Mouse (Mus musculus) spleen, adult 2 months (tissue): ENCODE results near the gene Gm44511. TPM values are rescaled to one million over a fixed set of nuclear protein-coding genes. Genes with fewer than 3 reads are reported as not detected.
A peak's percentile ranks its signal among the peaks of the same experiment; 100 is the strongest.

Source experiments
- DNase-seq, 2 experiments: peaks; one replicate each; pipeline versions ENCODE4 v3.0.0 to v3.0.0-alpha.2; 2012 to 2021; ENCODE audit warnings: low spot score in 2 of 2, low read depth in 1 of 2
- H3K27ac ChIP-seq: fragments of 200-500 bp; 2 replicates; pipeline ENCODE4 v1.5.1; 2012; ENCODE audit warnings: low read length, inconsistent platforms; ENCODE audit not compliant: insufficient read depth
- H3K27me3 ChIP-seq: fragments of 200-500 bp; 2 replicates; pipeline ENCODE4 v1.6.1; 2012; ENCODE audit warnings: mild to moderate bottlenecking, moderate library complexity, low read length, inconsistent platforms; ENCODE audit not compliant: control insufficient read depth, insufficient read depth
- H3K36me3 ChIP-seq: fragments of 200-500 bp; 2 replicates; pipeline ENCODE4 v1.6.1; 2012; ENCODE audit warnings: mild to moderate bottlenecking, low read length, inconsistent platforms; ENCODE audit not compliant: control insufficient read depth, insufficient read depth
- H3K4me1 ChIP-seq: fragments of 200-500 bp; 2 replicates; pipeline ENCODE4 v1.6.1; 2011; ENCODE audit warnings: inconsistent platforms; ENCODE audit not compliant: control insufficient read depth, insufficient read depth, insufficient read length
- H3K4me3 ChIP-seq: fragments of 200-500 bp; 2 replicates; pipeline ENCODE4 v1.5.1; 2011; ENCODE audit warnings: mild to moderate bottlenecking, inconsistent platforms; ENCODE audit not compliant: insufficient read depth, insufficient read length; ENCODE audit errors: extremely low read depth
- CTCF ChIP-seq: fragments of 200-500 bp; IDR thresholded peaks from 2 replicates; pipeline ENCODE4 v1.5.1; 2011; ENCODE audit warnings: mild to moderate bottlenecking, inconsistent platforms; ENCODE audit not compliant: insufficient read depth, insufficient read length, insufficient replicate concordance; ENCODE audit errors: extremely low read depth
- POLR2A ChIP-seq: fragments of 200-500 bp; IDR thresholded peaks from 2 replicates; pipeline ENCODE4 v1.6.1; 2011; ENCODE audit warnings: low read depth, low read length, inconsistent platforms
- WGBS: fragments of 180-500 bp; shearing (Covaris S2); methylation state at CpG from one replicate; pipeline ENCODE4 v1.1.7; 2018; 5-methylcytosine and 5-hydroxymethylcytosine counted together
- polyA plus RNA-seq: library from polyadenylated mRNA; depleted of rRNA; stranded (reverse); fragments of >200 nt; gene quantifications from 2 replicates; pipeline ENCODE4 v1.2.3, GENCODE M21; 2012

Gm44511 gene
- polyA plus RNA-seq, 1 experiment, result 0.23 TPM

DNA sequence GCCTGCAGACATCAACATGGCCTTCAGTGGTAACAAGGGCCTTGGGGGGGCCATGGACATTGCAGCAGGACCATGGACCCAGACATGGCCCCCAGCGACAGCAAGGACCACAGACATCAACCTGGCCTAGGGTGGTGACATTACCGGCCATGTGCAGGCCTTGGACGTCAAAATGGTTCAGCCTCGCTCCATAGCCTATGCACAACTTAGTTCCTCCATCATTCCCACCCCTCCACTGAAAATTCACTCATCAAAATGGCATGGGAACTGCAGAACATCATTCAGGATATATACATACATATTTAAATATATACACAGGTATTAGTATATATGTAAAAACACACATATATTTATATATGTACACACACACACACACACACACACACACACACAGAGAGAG is 21.3 kb upstream of the Gm44511 start:
- no peak for DNase-seq
- Histone ChIP-seq H3K4me3 (no peak overlapping the region), H3K27me3 (no peaks in the 10 kb centered on the region), H3K27ac (no peak overlapping the region), H3K36me3 (peaks cover 3% of the 10 kb centered on the region; the same call in 1 of the 2 replicates), H3K4me1 (peaks cover 14% of the 10 kb centered on the region)
- TF ChIP-seq CTCF, result no peak
- no peak for TF ChIP-seq POLR2A
- 86% methylated on average over 4 of the region's 4 CpGs for WGBS

GRCm38 (mm10) chr6:128845998-128846542 is 20.0 kb upstream of the Gm44511 start:
- no peak overlapping the region for H3K27ac ChIP-seq
- no peak for TF ChIP-seq CTCF
- TF ChIP-seq POLR2A, result no peak
- H3K27me3 ChIP-seq, result no peaks in the 10 kb centered on the region
- H3K4me3 ChIP-seq, result no peak overlapping the region
- H3K36me3 ChIP-seq, result peaks cover 3% of the 10 kb centered on the region; the same call in 1 of the 2 replicates
- 67% methylated on average over 8 of the region's 9 CpGs for WGBS
- no peak for DNase-seq
- peaks cover 5% of the 10 kb centered on the region for H3K4me1 ChIP-seq

GRCm38 (mm10) chr6:128845319-128845979 is 19.3 kb upstream of the Gm44511 start:
- H3K4me1 ChIP-seq, result peaks cover 5% of the 10 kb centered on the region
- no peak overlapping the region for H3K4me3 ChIP-seq
- 30% methylated on average over 7 of the region's 7 CpGs for WGBS
- no peak for TF ChIP-seq POLR2A
- peak; percentile 80; the same call in 1 of the 2 replicates for TF ChIP-seq CTCF
- peak overlapping the region; percentile 31; the same call in 1 of the 2 replicates for H3K27ac ChIP-seq
- peak; percentile 75 to 88 for DNase-seq
- peaks cover 3% of the 10 kb centered on the region; the same call in 1 of the 2 replicates for H3K36me3 ChIP-seq
- no peaks in the 10 kb centered on the region for H3K27me3 ChIP-seq

DNA sequence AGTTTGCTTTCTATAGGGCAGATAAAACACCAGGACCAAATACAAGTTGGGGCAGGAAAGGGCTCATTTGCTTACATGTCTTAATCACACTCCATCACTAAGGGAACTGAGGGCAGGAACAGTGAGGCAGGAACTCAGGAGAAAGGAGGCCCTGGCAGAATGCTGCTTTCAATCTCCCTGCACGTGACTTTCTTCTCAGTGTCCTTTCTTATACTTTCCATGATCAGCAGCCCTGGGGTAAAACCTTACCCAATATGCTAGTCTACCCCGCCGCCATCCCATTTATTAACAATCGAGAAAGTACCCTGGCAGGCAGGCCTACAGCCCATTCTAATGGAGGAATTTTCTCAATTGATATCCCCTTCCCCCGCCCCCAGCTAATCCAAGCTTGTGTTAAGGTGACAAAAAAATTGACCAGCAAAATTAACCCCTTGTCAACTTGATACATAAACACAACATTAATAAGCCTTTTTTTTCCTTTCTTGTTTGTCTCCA is 18.5 kb upstream of the Gm44511 start:
- H3K4me3 ChIP-seq, result no peak overlapping the region

DNA sequence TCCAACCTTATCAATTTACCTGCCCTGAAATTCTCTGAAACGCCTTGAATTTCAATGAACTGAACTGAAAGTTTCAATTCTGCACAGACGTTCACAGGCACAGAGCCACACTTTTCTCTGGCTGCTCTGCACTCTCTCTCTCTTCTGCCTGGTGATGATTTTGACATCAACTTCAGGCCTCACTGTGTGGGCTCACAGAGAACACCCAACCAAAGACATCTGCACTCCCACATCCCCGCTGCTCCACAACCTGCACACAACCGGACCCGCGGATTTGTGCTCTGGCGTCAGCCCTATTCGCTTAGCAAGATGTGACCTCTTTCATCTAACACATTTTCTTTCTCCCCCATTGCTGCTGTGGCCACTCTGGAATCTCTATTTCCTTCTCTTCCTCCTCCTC is 18.0 kb upstream of the Gm44511 start:
- Histone ChIP-seq H3K4me3 (no peak overlapping the region; the same call in 1 of the 2 replicates), H3K27me3 (no peaks in the 10 kb centered on the region), H3K36me3 (peaks cover 2% of the 10 kb centered on the region; the same call in 1 of the 2 replicates), H3K4me1 (peaks cover 5% of the 10 kb centered on the region), H3K27ac (peak overlapping the region; percentile 58)
- no peak for DNase-seq
- WGBS, result 24% methylated on average over 8 of the region's 8 CpGs
- TF ChIP-seq POLR2A (no peak), CTCF (no peak)

More for the DNA sequence above, 18.5 kb upstream of the Gm44511 start:
- TF ChIP-seq CTCF, result no peak
- no peak for TF ChIP-seq POLR2A
- 84% methylated on average over 5 of the region's 5 CpGs for WGBS
- Histone ChIP-seq H3K36me3 (peaks cover 3% of the 10 kb centered on the region; the same call in 1 of the 2 replicates), H3K4me1 (peaks cover 5% of the 10 kb centered on the region), H3K27ac (no peak overlapping the region; the same call in 1 of the 2 replicates), H3K27me3 (no peaks in the 10 kb centered on the region)
- DNase-seq, result no peak

- no peaks in the 10 kb centered on the region for H3K36me3 ChIP-seq
- peak; percentile 50 to 77 for DNase-seq
- H3K4me1 ChIP-seq, result peaks cover 5% of the 10 kb centered on the region
- H3K27ac ChIP-seq, result peak overlapping the region; percentile 95
- no peak for TF ChIP-seq POLR2A
- no peak for TF ChIP-seq CTCF
- peak overlapping the region; percentile 78 for H3K4me3 ChIP-seq
- no peaks in the 10 kb centered on the region for H3K27me3 ChIP-seq
- WGBS, result 1% methylated on average over 22 of the region's 22 CpGs
Measured at GRCm38 (mm10) chr6:128843479-128843992, 17.4 kb upstream of the Gm44511 start.

DNA sequence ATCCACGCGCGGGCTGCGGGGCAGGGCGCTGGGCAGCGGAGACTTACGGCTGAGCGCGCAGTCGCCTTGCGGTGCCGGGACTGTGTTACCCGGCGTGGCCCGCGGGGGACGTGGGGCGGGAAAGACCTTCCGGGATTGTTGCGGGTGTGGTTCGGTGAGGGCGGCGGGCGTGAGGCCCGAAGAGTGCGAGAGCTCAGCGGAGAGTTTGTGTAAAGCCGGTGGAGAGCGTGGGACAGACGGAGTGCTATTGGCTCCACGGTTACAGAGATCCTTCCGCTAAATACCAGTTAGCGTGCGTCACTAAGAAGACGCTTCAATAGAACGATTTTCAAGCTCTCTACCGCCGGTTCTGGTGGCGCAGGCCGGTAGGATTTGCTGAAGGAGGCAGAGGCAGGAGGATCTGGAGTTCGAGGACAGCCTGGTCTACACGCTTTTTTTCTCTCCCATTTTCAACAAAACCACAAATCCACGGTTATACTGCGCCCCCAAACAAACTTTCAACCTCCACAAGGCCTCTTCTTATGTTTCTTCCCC is 16.9 kb upstream of the Gm44511 start:
- Histone ChIP-seq H3K27ac (peak overlapping the region; percentile 95), H3K4me3 (peak overlapping the region; percentile 78), H3K36me3 (no peaks in the 10 kb centered on the region), H3K4me1 (peaks cover 5% of the 10 kb centered on the region), H3K27me3 (no peaks in the 10 kb centered on the region)
- peak; percentile 82 to 97 for DNase-seq
- WGBS, result under 1% methylated on average over 44 of the region's 44 CpGs
- no peak for TF ChIP-seq CTCF
- no peak; the same call in 1 of the 2 replicates for TF ChIP-seq POLR2A
